Mouse (Mus musculus) T-helper 2 cell (primary cell): Measurements from ENCODE around the gene Ccdc78.
"Not testable (repeated sequence)": the region's sequence is repeated elsewhere in the genome, so short reads cannot be mapped to it uniquely, and the experiment has no call there.

Experiments used
- in situ Hi-C: fragments of 300-600 bp; cut with MboI, MseI; formaldehyde crosslinking; loops from one replicate; pipeline ENCODE4 v1.15.1; 2025; ENCODE audit warnings: high pct_unique_total_duplicates

Ccdc78 gene

GRCm38 (mm10) chr17:25786280-25786679, at the start of gene Ccdc78:
Ccdc78 (plus strand) TSS chr17:25786580.
- in situ Hi-C loops = no loop called here

GRCm38 (mm10) chr17:25738861-25739260, 47.5 kb upstream of the Ccdc78 start:
- in situ Hi-C loops = loop anchor here (5.0 kb wide), 1 partner anchor 43 kb away; no protein-coding TSS in a partner anchor

DNA sequence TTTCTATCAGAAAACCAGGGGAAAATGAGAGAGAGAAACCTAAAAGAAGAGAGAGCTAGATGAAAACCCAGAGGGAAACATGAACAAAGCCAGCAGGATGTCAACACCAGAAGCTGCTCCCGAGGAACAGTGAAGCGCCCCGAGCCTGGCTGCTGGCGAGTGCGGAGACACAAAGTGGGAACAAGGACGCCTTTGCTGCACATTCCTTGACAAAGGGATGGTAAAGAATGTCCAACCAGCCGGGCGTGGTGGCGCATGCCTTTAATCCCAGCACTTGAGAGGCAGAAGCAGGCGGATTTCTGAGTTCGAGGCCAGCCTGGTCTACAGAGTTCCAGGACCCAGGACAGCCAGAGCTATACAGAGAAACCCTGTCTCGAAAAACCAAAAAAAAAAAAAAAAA, 44.9 kb upstream of the Ccdc78 start:
- in situ Hi-C loops = not testable (repeated sequence)

- in situ Hi-C loops = no loop called here
Measured at GRCm38 (mm10) chr17:25743831-25744230, 42.5 kb upstream of the Ccdc78 start.

DNA sequence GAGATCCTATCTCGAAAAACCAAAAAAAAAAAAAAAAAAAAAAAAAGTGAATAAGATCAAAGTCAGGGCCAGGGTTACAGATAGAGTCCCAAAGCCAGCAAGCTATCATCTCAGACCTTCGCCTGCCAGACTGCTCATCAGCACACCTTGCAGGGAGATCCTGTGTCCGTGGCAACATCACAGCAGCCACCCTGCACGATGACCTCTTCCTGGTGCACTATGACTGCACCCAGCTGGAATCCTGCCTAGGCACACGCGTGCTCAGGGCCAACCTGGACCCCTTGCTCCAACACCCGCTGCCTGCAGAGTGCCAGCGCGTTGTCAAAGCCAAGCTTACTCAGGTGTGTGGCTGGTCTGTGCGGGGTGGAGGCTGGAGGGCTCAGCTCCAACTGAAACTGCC, 42.1 kb upstream of the Ccdc78 start:
- in situ Hi-C loops = no loop called here

DNA sequence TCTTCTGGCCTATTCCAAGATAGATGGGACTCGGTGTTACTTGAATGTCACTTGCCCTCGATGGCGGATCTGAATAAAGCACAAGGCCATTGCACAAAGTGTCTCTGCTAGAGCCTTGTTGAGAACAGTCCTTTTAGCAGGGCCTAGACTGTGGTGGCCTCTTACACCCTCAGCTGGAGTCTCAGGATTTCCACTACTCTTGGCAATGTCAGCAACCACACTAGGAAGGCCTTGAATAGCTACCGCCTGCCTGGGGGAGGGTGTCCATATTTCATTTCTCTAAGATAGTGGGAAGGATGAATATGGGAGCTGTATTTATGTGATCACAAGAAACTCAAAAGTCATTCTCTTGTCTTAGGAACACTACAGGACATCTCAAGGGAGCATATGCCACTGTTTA, 38.1 kb upstream of the Ccdc78 start:
- in situ Hi-C loops = no loop called here

DNA sequence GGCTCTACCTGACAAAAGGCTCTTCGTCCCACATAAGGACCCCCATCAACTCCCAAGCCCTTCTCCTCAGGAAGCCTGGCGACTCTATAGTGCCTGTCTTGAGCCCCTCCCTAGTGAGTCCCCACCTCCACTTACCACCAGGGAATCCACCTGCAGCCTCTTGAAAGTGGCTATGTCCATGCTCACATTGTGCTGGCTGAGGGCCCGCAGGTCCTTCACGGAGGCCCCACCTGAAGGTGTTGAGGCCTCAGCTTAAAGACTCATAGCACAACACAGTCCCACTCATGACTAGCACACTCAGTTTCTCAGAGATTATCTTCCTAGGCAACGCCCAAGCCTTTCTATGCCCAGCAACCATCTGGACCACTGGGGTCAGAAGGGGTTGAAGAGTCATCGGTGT, 37.1 kb upstream of the Ccdc78 start:
- in situ Hi-C loops = no loop called here

- in situ Hi-C loops = no loop called here
Measured at GRCm38 (mm10) chr17:25751446-25751845, 34.9 kb upstream of the Ccdc78 start.

DNA sequence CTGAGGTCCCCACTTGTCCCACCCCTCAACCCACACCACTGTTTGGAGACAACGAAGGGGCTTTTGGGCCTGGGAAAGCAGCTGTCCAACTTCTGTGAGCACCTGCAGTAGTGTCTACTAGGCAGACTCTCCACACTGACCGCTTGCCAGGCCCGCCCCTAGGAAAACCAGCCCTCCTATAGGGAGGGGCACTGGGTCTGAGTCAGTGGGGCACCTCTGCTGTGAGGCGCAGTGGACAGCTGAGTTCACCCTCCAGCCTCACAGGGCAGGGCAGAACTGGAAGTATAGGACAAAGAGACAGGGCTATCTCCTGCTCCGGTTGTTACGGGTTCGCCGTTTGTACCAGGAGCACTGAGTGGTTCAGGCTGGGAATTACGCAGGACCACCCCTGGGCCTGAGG, 32.1 kb upstream of the Ccdc78 start, which contains the start of gene Msln:
Gene Msln (minus strand): TSS at position 138 of the 400 bp plus-strand sequence.
- in situ Hi-C loops = no loop called here

DNA sequence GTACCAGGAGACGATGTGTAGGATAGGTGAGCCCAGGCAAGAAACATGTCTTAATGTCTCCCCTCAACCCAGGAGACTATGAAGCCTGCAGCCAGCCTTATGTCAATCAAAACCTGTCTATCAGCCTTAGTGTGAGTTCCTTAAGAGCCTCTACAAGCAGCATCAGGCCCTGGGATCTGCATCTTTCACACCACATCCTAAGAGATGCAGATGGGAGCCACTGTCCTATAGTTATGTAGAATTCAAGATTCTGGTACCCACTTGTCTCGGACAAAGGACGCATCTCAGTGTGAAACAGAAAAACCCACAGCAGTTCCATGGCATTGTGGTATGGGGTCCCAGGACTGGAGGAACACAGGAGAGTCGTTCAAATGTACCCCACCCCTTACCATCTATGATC, 31.3 kb upstream of the Ccdc78 start:
- in situ Hi-C loops = no loop called here

DNA sequence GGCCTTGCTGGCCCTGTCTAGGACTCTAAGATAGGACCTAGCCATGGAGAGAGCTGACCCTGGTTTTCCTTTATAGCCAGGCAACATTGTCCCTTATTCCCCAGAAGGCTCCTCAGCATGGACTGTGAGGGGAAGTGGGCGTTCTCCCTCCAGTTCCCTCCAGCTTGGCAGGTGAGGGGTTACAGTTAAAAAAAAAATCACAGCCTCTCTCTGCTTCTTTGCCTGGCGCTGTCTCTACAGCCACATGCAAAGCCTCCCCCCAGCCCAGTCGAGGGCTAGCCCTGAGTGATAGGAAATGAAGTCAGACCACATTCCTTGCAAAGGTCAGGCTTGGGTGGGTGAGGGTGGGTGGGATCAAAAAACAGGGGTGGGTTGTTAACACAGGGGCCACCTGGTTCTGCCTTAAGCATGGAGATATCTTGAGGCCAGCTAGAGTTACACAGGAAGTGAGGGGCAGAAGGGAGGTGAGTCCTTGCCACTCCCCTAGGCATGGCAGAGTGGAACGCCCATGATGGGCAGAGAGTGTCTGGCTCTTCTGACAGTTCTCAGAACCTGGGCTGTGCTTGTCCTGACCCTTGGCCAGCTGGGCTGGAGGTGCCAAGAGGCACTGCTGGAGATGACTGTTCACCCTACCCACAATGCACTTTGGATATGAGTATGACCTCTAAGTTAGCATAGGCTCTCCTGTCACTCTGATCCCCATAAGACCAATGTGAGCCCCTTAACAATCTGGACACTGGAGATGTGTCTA, 30.6 kb upstream of the Ccdc78 start:
- in situ Hi-C loops = no loop called here

DNA sequence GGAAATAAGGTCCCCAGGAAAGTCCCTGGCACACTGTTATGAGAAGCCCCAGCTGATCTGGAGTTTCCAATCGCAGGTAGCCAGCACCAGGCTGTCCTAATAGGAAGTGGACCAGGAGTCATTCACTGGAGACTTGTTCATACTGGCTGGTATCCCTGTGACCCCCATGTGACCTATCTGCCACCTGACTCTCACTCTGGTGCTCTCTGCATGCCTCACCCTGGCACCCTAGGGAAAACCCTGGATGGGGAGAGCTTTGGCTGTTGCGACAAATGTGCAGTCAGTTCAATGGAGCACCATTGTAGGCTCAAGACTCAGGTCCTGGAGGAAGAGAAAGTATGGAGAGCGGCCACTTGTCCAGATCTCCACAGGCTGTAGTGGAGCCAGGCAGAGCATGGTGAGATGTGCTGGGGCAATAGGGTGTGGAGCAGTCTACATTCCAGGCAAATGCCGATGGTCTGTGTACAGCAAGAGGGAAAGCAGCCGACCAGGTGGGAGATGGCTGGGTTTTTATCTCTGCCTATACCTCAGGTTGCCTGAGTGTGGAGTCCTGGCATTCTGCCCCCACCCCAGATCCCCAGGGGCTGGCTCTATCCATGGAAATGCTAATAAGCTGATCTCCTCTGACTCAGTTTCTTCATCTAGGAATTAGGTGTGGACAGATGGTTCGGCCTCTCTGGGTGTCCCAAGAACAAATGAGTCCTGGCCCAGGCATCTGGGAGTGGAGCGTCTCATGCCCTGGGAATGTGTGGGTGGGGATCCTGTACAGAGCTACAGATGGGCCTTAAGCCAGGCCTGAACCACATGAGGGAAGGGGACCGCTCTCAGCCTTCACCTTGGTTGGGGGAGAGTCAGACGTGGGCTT, 29.8 kb upstream of the Ccdc78 start:
- in situ Hi-C loops = no loop called here

GRCm38 (mm10) chr17:25757691-25758090, 28.7 kb upstream of the Ccdc78 start:
- in situ Hi-C loops = no loop called here

DNA sequence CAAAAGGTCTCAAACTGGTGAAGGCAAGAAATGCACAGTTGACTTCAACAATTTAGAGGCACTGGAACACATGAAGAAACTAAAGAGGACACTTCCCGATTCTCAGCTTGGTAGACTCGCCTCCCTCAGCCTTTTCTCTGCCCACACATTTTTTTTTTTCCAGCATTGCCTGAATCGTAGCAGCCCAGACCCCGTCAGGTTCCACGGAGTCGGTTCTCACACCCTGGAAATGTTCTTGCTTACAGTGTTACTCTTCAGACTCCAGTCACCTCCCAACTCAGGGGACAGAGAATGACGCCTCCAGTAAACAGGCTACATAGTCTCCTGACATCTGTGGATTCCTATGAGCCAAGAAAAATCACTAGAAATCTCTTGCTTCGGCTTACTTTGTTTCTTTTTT, 26.2 kb upstream of the Ccdc78 start:
- in situ Hi-C loops = loop anchor here (10.0 kb wide), 1 partner anchor 465 kb away; the partner anchor contains the start of gene Prss34

DNA sequence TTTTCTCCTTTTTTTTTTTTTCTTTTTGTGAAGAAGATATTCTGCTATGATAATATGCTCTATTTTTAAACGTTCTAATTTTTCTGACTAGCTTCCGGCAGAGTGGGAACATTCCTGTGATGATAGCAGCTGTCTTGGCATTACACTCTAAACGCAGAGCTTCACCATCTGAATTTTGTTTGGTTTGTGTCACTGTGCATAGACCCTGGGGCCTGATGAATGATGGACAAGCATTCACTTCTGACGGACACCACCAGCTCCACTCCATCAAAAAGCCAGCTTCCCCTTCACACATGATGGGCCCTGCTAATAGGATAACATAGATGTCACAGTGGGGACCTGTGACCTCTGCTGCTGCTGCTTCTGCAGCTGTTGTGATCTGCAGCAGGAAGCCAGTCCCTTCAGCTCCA, 24.8 kb upstream of the Ccdc78 start:
- in situ Hi-C loops = loop anchor here (10.0 kb wide), 1 partner anchor 467 kb away; the partner anchor contains the start of gene Prss34

GRCm38 (mm10) chr17:25762591-25762990, 23.8 kb upstream of the Ccdc78 start:
- in situ Hi-C loops = loop anchor here (10.0 kb wide), 1 partner anchor 468 kb away; the partner anchor contains the start of gene Prss34

- in situ Hi-C loops = loop anchor here (10.0 kb wide), 1 partner anchor 471 kb away; the partner anchor contains the start of gene Prss34
Measured at GRCm38 (mm10) chr17:25765886-25766285, 20.5 kb upstream of the Ccdc78 start.

- in situ Hi-C loops = loop anchor here (10.0 kb wide), 1 partner anchor 475 kb away; the partner anchor contains the start of gene Prss34
Measured at GRCm38 (mm10) chr17:25769331-25769730, 17.0 kb upstream of the Ccdc78 start.

GRCm38 (mm10) chr17:25773549-25774120, 12.7 kb upstream of the Ccdc78 start, which contains the start of gene Narfl:
Narfl (plus strand) TSS chr17:25773776.
- in situ Hi-C loops = no loop called here

DNA sequence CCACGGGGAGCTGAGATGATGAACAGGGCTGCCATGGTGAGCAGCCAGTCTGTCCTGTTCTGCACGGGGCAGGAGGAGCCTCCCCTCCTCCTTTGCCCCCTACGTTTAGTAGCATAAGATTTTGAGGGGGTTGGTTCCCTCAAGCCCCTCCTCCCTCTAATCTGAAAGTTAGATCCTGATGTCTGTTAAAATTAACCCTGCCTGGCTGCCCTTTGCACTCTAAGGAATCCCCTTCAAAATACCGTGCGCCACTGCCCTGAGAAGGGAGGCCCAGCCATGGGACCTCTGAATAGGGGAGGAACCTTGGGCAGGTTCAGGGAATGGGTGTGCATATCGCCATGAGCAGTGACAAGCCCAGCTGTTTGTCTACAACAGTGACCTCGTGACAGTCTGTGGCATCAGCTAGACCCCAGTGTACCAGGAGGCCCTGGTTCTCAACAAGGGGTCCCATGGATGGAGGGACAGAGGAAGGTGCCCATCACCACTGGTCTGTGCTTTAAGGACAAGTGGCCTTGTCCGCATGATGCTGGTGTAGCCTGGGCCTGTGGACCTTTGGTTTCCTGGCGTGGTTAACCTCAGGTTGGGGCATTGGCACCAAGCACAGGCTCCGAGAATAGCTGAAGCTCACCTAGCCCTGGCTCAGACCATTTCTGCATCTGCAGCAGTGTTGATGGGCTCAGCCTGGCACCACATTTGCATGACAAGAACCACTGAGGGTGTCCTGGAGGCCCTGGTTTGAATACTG, 10.9 kb upstream of the Ccdc78 start:
- in situ Hi-C loops = no loop called here

GRCm38 (mm10) chr17:25777948-25778347, 8.4 kb upstream of the Ccdc78 start:
- in situ Hi-C loops = no loop called here
